Mouse (Mus musculus) testis, adult 2 months (tissue): ENCODE data around the gene Spaca3.

Source experiments
- CTCF ChIP-seq: fragments of 200-500 bp; IDR thresholded peaks from 2 replicates; pipeline ENCODE4 v1.5.1; 2012; ENCODE audit warnings: low read depth, mild to moderate bottlenecking, inconsistent platforms, low read length, moderate library complexity; ENCODE audit not compliant: control insufficient read depth, insufficient read depth, insufficient replicate concordance
- POLR2A ChIP-seq: fragments of 200-500 bp; IDR thresholded peaks from 2 replicates; pipeline ENCODE4 v1.6.1; 2012; ENCODE audit warnings: low read depth, mild to moderate bottlenecking, inconsistent platforms, low read length, moderate library complexity; ENCODE audit not compliant: control insufficient read depth

- TF ChIP-seq CTCF, result no peak
- no peak for TF ChIP-seq POLR2A
These were observed 10.0 kb upstream of the Spaca3 start for GRCm38 (mm10) chr11:80848131-80848530.
